Mouse (Mus musculus) cortical plate, adult 2 months (tissue): ENCODE measurements at regions not wholly inside any gene's neighbourhood (a gene's known extent, or its start where the extent isn't known, plus 50 kb on each side); places are given as distances from the start of the nearest gene placed in this dataset.

Experiments used
- CTCF ChIP-seq: fragments of 200-500 bp; IDR thresholded peaks from 2 replicates; pipeline ENCODE4 v1.5.1; 2011; ENCODE audit warnings: mild to moderate bottlenecking, control low read depth, low read length; ENCODE audit not compliant: insufficient read depth; ENCODE audit errors: extremely low read depth
- POLR2A ChIP-seq: fragments of 200-500 bp; IDR thresholded peaks from 2 replicates; pipeline ENCODE4 v1.6.1; 2011; ENCODE audit warnings: mild to moderate bottlenecking, low read length, control low read depth; ENCODE audit not compliant: insufficient read depth; ENCODE audit errors: extremely low read depth

DNA sequence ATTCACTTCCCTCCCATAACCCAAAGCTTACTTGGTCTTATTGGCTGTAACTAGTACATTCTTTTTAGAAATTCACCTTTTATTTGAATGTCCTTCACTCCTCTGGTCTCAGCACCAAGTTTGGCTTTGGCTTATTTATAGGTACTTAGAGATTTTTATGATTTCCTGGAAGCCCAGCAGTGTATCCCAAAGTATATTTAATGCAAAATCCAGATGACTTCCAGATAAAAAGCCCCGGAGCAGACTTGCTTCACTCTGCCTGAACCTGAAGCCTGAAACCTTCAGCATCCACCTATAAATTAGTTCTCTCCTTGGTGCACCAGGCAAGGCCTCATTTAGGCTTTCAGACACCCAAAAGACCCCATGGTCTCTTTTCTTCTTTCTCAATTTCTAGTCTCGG lies 250.8 kb downstream of the Tle4 start:
- TF ChIP-seq POLR2A, result no peak
- TF ChIP-seq CTCF, result no peak
